ENCODE assay signal across 14 mouse cellular contexts in the genomic region with DNA sequence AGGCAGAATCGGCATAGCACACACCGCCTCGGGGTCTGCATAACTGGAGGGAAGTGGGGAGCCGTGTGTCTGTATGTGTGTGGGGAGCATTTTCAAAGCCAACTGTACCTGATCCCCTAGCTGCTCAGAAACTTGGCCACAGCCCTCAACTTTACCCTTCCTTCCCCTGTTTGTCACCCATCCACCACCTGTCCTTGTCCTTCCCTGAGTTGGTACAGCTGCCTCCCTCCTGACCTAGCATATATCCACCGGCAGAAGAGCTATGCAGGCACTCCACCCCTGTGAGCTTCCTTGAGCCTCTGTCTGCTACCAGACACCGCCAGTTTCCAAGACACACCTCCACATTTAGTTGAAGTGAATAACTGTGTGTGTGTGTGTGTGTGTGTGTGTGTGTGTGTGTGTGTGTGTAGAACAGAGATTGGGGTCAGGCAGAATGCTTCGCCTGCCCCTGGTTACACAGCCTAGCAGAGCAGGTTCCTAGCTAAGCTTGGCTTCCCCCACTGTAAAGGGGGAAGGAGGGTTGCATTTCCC. TPM values are rescaled to one million over a fixed set of nuclear protein-coding genes. Genes with fewer than 3 reads are reported as not detected.
A peak's percentile ranks its signal among the peaks of the same experiment; 100 is the strongest.
DNase-seq lines count a peak whose midpoint lies in the region; ATAC-seq lines count a peak whose summit lies in the region.
"Had no signal": no experiment of that assay in that cellular context is flagged by ENCODE, and none has a peak within 500 bp of the region (broad histone marks: within the 10 kb centered on the region; RNA-seq: fewer than 3 reads in every experiment).

No protein-coding gene starts in this region.

- peaks cover 67% of the 10 kb centered on the region for H3K4me1 ChIP-seq in heart, embryonic 15.5 days (replicated peaks)
- H3K4me1 ChIP-seq in embryonic facial prominence, embryonic 10.5 days: peaks cover 88% of the 10 kb centered on the region
- peaks cover 75% of the 10 kb centered on the region for H3K4me1 ChIP-seq in hindbrain, embryonic 12.5 days
- peaks cover 33% of the 10 kb centered on the region for H3K4me1 ChIP-seq in midbrain, embryonic 14.5 days (ENCODE audit: control insufficient read depth, insufficient read depth, low read length)
- H3K4me1 ChIP-seq in liver, embryonic 12.5 days: peaks cover 15% of the 10 kb centered on the region
- H3K4me1 ChIP-seq: liver, embryonic 15.5 days had no signal

- no peaks in the 10 kb centered on the region for H3K9me3 ChIP-seq in heart, embryonic 15.5 days (replicated peaks)
- no peaks in the 10 kb centered on the region for H3K9me3 ChIP-seq in embryonic facial prominence, embryonic 10.5 days
- H3K9me3 ChIP-seq in hindbrain, embryonic 12.5 days (replicated peaks): no peaks in the 10 kb centered on the region
- H3K9me3 ChIP-seq in midbrain, embryonic 14.5 days (ENCODE audit: control insufficient read depth, low read length): no peaks in the 10 kb centered on the region
- no peaks in the 10 kb centered on the region for H3K9me3 ChIP-seq in liver, embryonic 12.5 days (replicated peaks)
- H3K9me3 ChIP-seq: embryonic facial prominence, embryonic 15.5 days; liver, embryonic 15.5 days; stomach, embryonic 15.5 days had no signal

- H3K9ac ChIP-seq in heart, embryonic 15.5 days: no peak overlapping the region
- H3K9ac ChIP-seq in hindbrain, embryonic 12.5 days: peak overlapping the region; percentile 19; the same call in 1 of the 2 replicates
- H3K9ac ChIP-seq in midbrain, embryonic 14.5 days (replicated peaks; ENCODE audit: low read length): no peak overlapping the region
- no peak overlapping the region for H3K9ac ChIP-seq in liver, embryonic 12.5 days
- H3K9ac ChIP-seq: embryonic facial prominence, embryonic 15.5 days; liver, embryonic 15.5 days; stomach, embryonic 15.5 days had no signal

- DNase-seq in heart, adult 18-20 months: no peak
- DNase-seq in embryonic facial prominence, embryonic 10.5 days (ENCODE audit: low spot score): peak; percentile 46
- no peak for DNase-seq in midbrain, embryonic 14.5 days
- no peak for DNase-seq in gastrocnemius, postnatal 14 days
- DNase-seq in cerebellum, postnatal 4 days (ENCODE audit: low spot score in 2 of 2): no peak
- DNase-seq: gastrocnemius, postnatal 36 days; right cerebral cortex, adult 18-20 months had no signal

- WGBS in heart, embryonic 15.5 days: 61% methylated on average over 7 of the region's 7 CpGs
- 59% methylated on average over 7 of the region's 7 CpGs for WGBS in embryonic facial prominence, embryonic 10.5 days
- 60% methylated on average over 7 of the region's 7 CpGs for WGBS in hindbrain, embryonic 12.5 days
- WGBS in midbrain, embryonic 14.5 days: 62% methylated on average over 7 of the region's 7 CpGs
- 68% methylated on average over 7 of the region's 7 CpGs for WGBS in liver, embryonic 12.5 days (ENCODE audit: insufficient replicate concordance)

- peak overlapping the region; percentile 35; the same call in 1 of the 2 replicates for H3K27ac ChIP-seq in heart, embryonic 15.5 days
- peak overlapping the region; percentile 41 for H3K27ac ChIP-seq in embryonic facial prominence, embryonic 10.5 days (replicated peaks)
- peak overlapping the region; percentile 50 for H3K27ac ChIP-seq in hindbrain, embryonic 12.5 days
- H3K27ac ChIP-seq in midbrain, embryonic 14.5 days (replicated peaks; ENCODE audit: low read depth, low read length): 0 out of 2 replicates have a peak overlapping the region, but pooled peaks have one; percentile 5
- no peak overlapping the region for H3K27ac ChIP-seq in liver, embryonic 12.5 days
- H3K27ac ChIP-seq: embryonic facial prominence, embryonic 15.5 days; liver, embryonic 15.5 days had no signal

- intact Hi-C loops in gastrocnemius, postnatal 14 days (cut with DNase I; ENCODE audit: low total_unique reads): no loop called here

- no peaks in the 10 kb centered on the region for H3K36me3 ChIP-seq in heart, embryonic 15.5 days
- peaks cover 21% of the 10 kb centered on the region for H3K36me3 ChIP-seq in embryonic facial prominence, embryonic 10.5 days (replicated peaks)
- no peaks in the 10 kb centered on the region for H3K36me3 ChIP-seq in hindbrain, embryonic 12.5 days
- H3K36me3 ChIP-seq in midbrain, embryonic 14.5 days (ENCODE audit: control insufficient read depth, insufficient read depth, low read length): no peaks in the 10 kb centered on the region
- H3K36me3 ChIP-seq in liver, embryonic 12.5 days: peaks cover 74% of the 10 kb centered on the region

- ATAC-seq in heart, embryonic 15.5 days (replicated peaks; ENCODE audit: insufficient number of reproducible peaks, insufficient read depth, low FRiP score, low read depth): no peak
- ATAC-seq in hindbrain, embryonic 12.5 days (ENCODE audit: low FRiP score): peak; percentile 1; the same call in 1 of the 2 replicates
- ATAC-seq in midbrain, embryonic 14.5 days (ENCODE audit: low FRiP score, low TSS enrichment): peak; percentile 27; the same call in 1 of the 2 replicates
- no peak for ATAC-seq in liver, embryonic 12.5 days

- H3K4me2 ChIP-seq in heart, embryonic 15.5 days: no peak overlapping the region
- no peak overlapping the region for H3K4me2 ChIP-seq in hindbrain, embryonic 12.5 days (replicated peaks)
- no peak overlapping the region for H3K4me2 ChIP-seq in midbrain, embryonic 14.5 days (ENCODE audit: low read length)
- no peak overlapping the region for H3K4me2 ChIP-seq in liver, embryonic 12.5 days
- H3K4me2 ChIP-seq: embryonic facial prominence, embryonic 15.5 days; liver, embryonic 15.5 days; stomach, embryonic 15.5 days had no signal

- H3K4me3 ChIP-seq in heart, embryonic 15.5 days: no peak overlapping the region
- H3K4me3 ChIP-seq in embryonic facial prominence, embryonic 10.5 days: no peak overlapping the region
- H3K4me3 ChIP-seq in hindbrain, embryonic 12.5 days: no peak overlapping the region
- H3K4me3 ChIP-seq in midbrain, embryonic 14.5 days (replicated peaks; ENCODE audit: low read depth, low read length): no peak overlapping the region
- no peak overlapping the region for H3K4me3 ChIP-seq in liver, embryonic 12.5 days
- H3K4me3 ChIP-seq: embryonic facial prominence, embryonic 15.5 days; liver, embryonic 15.5 days; stomach, embryonic 15.5 days had no signal

- H3K27me3 ChIP-seq in heart, embryonic 15.5 days: no peaks in the 10 kb centered on the region
- H3K27me3 ChIP-seq in embryonic facial prominence, embryonic 10.5 days (replicated peaks; ENCODE audit: low read depth, poor library complexity, severe bottlenecking): no peaks in the 10 kb centered on the region
- H3K27me3 ChIP-seq in hindbrain, embryonic 12.5 days: no peaks in the 10 kb centered on the region
- H3K27me3 ChIP-seq in midbrain, embryonic 14.5 days (ENCODE audit: control insufficient read depth, insufficient read depth, low read length): no peaks in the 10 kb centered on the region
- no peaks in the 10 kb centered on the region for H3K27me3 ChIP-seq in liver, embryonic 12.5 days (replicated peaks)
- H3K27me3 ChIP-seq: CH12.LX; embryonic facial prominence, embryonic 15.5 days; liver, embryonic 15.5 days; stomach, embryonic 15.5 days had no signal

RNA-seq across cellular contexts. Expression of a gene that starts 27.9 kb away (rescaled TPM):
- 71.7 and 74.2 TPM in 2 replicates for polyA plus RNA-seq in heart, embryonic 15.5 days (2015; fragmentation: Nextera tagmentation; extraction: Ambion mirVana)
- 100 to 1,000 TPM; 103 to 107 TPM for total RNA-seq in heart, adult 18-20 months (2021)
- polyA plus RNA-seq in embryonic facial prominence, embryonic 10.5 days (2016; fragmentation: Nextera tagmentation; extraction: Ambion mirVana): 82.0 and 87.0 TPM in 2 replicates
- 78.7 and 82.7 TPM in 2 replicates for polyA plus RNA-seq in hindbrain, embryonic 12.5 days (2016; fragmentation: Nextera tagmentation; extraction: Ambion mirVana)
- 79.5 and 83.4 TPM in 2 replicates for polyA plus RNA-seq in midbrain, embryonic 14.5 days (2014; fragmentation: Nextera tagmentation; extraction: Ambion mirVana)
- 81.0 and 81.3 TPM in 2 replicates for polyA plus RNA-seq in liver, embryonic 12.5 days (2016; fragmentation: Nextera tagmentation; extraction: Ambion mirVana)
- total RNA-seq in gastrocnemius, postnatal 14 days (2021): 10 to 100 TPM; 63.3 to 65.6 TPM

Comparison
In these comparisons a context has a peak if more than half of its experiments do, and no peak if none do; other contexts are left out.
1. ATAC-seq: peak in hindbrain, embryonic 12.5 days (single experiment) and midbrain, embryonic 14.5 days (single experiment); none in heart, embryonic 15.5 days (single experiment) and liver, embryonic 12.5 days (single experiment).